Mouse (Mus musculus) natural killer cell, adult 2 months (primary cell): ENCODE data around the gene Krtap6-1.
"Not testable (repeated sequence)": the region's sequence is repeated elsewhere in the genome, so short reads cannot be mapped to it uniquely, and the experiment has no call there.

Experiments
- DNase-seq, 2 experiments: peaks; one replicate each; pipeline ENCODE4 v3.0.0; 2022; ENCODE audit warnings: low spot score in 2 of 2

Krtap6-1 gene

GRCm38 (mm10) chr16:89031399-89031798, at the start of gene Krtap6-1:
TSS of gene Krtap6-1 (plus strand) at chr16:89031699.
- DNase-seq: not testable (repeated sequence)

- DNase-seq: no peak
Measured at GRCm38 (mm10) chr16:89010659-89011058, 20.8 kb upstream of the Krtap6-1 start, which contains the start of gene Krtap22-2. TSS of gene Krtap22-2 (minus strand) at chr16:89010759.

DNA sequence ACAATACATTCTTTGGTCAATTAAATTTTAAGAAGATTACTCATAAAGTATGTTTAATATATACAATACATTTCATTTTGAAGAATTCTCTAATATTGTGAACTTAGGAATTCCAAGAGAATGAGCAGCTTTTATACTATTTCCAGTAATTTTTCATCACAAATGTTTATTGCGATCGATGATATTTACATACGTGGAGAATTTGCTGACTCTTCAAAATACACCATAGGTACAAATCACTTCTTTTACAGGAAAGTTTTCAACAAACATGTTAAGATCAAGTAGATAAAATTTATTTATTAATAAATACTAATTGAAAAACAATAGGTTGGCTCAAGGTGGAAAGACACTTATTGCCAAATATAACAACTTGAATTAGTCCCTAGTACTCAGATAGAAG, 17.5 kb upstream of the Krtap6-1 start:
- DNase-seq: no peak

DNA sequence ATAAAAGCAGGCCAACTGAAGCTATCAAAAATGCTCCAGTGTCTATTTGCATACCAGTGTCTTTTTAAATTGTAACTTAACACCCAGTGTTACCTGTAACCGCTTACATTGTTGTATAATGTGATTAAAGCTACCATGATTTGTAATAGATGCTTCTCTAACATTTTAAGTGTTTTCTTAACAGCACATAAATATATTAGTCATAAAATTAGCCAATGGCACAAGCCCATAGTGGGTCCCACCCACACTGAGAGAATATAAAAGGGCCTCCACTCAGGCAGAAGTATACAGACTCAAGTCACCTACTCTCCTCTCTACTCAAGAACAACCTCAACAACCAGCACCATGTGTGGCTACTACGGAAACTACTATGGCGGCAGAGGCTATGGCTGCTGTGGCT, 16.5 kb upstream of the Krtap6-1 start, which contains the start of gene Gm10229:
Gene Gm10229, plus strand, starts transcription at position 301 of the 400 bp plus-strand sequence.
- not testable (repeated sequence) for DNase-seq

DNA sequence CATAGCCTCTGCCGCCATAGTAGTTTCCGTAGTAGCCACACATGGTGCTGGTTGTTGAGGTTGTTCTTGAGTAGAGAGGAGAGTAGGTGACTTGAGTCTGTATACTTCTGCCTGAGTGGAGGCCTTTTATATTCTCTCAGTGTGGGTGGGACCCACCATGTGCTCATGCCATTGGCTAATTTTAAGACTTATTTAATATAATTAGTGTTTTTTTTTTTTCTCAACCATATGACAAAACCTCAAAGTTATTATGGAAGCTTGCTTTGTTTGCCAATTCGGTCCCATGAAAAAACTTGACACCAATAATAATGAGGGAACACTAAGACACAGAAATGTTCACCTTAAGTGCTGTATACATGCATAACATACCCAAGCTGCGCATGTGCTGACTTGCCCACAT, 9.9 kb downstream of the Krtap6-1 start, which contains the start of gene Gm10228:
Gene Gm10228, minus strand, starts transcription at position 101 of the 400 bp plus-strand sequence.
- not testable (repeated sequence) for DNase-seq

- DNase-seq: no peak
Measured at GRCm38 (mm10) chr16:89047783-89048182, 16.3 kb downstream of the Krtap6-1 start, which contains the start of gene Krtap6-5. TSS of gene Krtap6-5 (minus strand) at chr16:89047883.

- not testable (repeated sequence) for DNase-seq
Measured at GRCm38 (mm10) chr16:89063902-89064301, 32.4 kb downstream of the Krtap6-1 start, which contains the start of gene 1110025L11Rik. TSS of gene 1110025L11Rik (minus strand) at chr16:89064002.

- DNase-seq: not testable (repeated sequence)
Measured at GRCm38 (mm10) chr16:89071041-89071440, 39.5 kb downstream of the Krtap6-1 start.
